Mouse (Mus musculus) left cerebral cortex, postnatal 36 days (tissue): Measurements from ENCODE around the gene Mindy3. TPM values are rescaled to one million over a fixed set of nuclear protein-coding genes. Genes with fewer than 3 reads are reported as not detected.
"Not testable (repeated sequence)": the region's sequence is repeated elsewhere in the genome, so short reads cannot be mapped to it uniquely, and the experiment has no call there.

Experiments
- DNase-seq, 2 experiments: peaks; one replicate each; pipeline ENCODE4 v3.0.0; 2021 to 2022; ENCODE audit warnings: low spot score in 2 of 2, mixed read lengths in 1 of 2
- intact Hi-C: fragments of 180-260 bp; cut with DNase I; formaldehyde crosslinking; loops from one replicate; pipeline ENCODE4 v1.15.1; 2025
- total RNA-seq, 2 experiments: library from RNA; stranded (reverse); gene quantifications; 2 replicates each; pipeline ENCODE4 v1.2.3; 2021

The Mindy3 gene
- total RNA-seq = 10 to 100 TPM; 51.4 to 57.8 TPM

- intact Hi-C loops = no loop called here
- peak; percentile 87 to 88 for DNase-seq
Observed at GRCm38 (mm10) chr2:12419262-12419655, at the start of gene Mindy3. Gene Mindy3, minus strand, starts transcription at chr2:12419470.

GRCm38 (mm10) chr2:12459732-12460131, 40.5 kb upstream of the Mindy3 start:
- no peak for DNase-seq
- intact Hi-C loops = no loop called here

- intact Hi-C loops = no loop called here
- DNase-seq = no peak
Observed at GRCm38 (mm10) chr2:12450108-12450507, 30.8 kb upstream of the Mindy3 start.

DNA sequence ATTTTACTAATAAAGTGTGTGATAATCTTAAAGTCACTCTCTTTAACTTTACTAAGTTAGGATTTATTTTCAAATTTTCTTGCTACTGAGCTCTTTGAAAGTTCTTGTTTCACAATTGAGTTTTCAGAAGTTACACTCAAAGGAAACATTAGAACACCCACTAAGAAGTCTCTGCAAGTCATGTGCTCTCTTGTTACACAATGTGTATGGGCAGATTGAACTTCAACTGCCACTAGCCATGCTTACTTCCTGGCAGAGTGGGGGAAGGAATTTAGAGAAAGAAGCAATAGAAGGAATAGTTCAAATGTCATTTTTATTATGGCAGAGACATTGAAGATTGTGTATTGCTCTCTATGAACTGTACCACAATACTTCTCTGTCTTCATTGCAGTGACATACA, 20.9 kb upstream of the Mindy3 start:
- intact Hi-C loops = no loop called here
- no peak for DNase-seq

DNA sequence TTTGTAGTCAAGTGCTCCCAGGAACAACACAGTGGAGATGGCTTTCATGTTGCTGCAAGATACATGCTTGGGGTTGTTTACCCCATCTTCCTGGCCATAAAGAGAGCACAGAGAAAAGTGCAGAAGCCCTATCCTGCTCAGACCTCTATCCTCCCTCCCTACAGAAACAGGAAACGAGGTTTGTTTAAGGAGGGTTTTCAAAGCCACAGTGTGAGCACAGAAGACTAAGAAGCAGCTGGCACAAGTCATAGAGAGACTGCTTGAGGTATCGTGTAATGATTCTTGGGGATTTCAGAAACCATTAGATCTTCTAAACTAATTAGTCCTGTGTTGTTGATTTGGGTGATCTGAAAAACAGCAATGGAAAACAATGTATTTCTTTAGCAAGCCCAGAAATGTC, 20.3 kb upstream of the Mindy3 start:
- intact Hi-C loops = loop anchor here (5.0 kb wide), 2 partner anchors 798 to 823 kb away; no protein-coding TSS in a partner anchor

GRCm38 (mm10) chr2:12438181-12438580, 18.9 kb upstream of the Mindy3 start:
- DNase-seq = no peak
- intact Hi-C loops = loop anchor here (5.0 kb wide), 2 partner anchors 799 to 824 kb away; no protein-coding TSS in a partner anchor

More for the DNA sequence above, 20.3 kb upstream of the Mindy3 start:
- no peak for DNase-seq

DNA sequence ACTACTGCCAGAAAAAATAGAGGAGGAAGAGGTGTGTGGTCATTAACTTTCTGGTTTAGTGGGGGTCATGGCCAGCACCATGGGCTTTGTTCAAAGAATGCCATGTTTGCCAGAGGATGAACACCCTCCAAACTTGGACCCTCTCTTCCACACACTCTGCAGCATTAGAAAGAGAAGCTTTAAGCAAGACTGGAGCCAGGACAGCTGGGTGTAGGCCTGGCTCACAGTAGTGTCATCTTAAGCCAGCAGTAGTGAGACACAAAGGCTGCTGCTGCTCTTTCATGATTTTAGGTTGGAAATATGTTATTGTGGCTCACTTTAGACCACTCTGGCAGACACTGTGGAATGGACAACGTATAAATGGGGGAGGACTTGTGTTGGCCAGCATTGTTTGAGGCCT, 12.8 kb upstream of the Mindy3 start:
- no peak for DNase-seq
- intact Hi-C loops = no loop called here

DNA sequence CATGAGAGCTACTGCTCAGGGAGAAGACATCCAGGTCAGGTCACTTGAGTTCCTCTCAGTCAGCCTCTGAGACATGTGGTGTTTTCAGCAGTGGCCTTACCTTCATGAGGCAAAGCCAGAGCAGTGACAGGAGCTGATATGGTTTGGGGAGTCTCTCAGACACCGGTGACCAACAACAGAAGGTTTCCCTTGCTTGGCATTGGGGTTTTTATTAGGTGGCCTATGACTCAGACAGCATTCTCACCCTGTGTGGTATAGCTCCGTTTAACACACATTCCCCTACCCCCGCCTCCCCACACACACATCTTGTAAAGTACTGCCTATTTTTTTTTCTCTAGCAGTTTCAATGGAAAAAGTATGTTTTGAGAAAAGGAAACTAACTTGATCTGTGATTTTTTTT, 5.1 kb upstream of the Mindy3 start:
- no peak for DNase-seq
- intact Hi-C loops = no loop called here

GRCm38 (mm10) chr2:12423426-12423825, 4.2 kb upstream of the Mindy3 start:
- DNase-seq, intact Hi-C loops: not testable (repeated sequence)

DNA sequence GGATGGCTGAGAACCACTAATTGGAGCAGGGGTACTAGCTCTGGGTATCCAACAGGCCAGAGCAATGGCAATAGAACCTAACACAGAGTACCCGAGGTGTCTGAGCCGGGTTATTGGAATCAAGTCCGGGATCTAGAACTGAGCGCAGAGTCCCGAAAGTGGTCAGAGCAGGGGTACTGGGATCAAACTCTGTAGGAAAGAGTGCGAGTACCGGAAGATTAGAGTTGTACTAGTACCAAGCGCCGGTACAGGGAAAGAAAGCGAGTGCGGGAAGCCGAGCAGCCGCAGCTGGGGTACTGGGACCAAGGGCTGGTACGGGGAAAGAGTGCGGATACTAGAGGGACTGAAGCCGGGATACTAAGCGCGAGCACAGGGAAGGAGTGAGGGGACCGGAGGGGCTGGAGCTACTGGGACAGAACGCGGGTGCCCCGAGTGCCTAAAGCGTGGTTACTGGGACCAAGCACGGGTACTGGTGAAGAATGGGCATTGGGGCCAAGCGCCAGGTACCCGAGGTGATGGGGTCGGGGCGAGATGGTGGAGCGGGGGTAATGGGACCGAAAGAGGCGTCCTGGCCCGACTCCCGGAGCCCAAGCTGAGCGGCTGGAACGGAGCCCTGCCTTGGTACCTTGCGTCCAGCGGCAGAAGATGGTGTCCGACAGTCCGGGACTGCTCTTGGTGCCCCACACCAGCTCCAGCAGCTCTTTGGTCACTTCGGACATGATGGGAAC, 572 bp downstream of the Mindy3 start:
- intact Hi-C loops = no loop called here
- DNase-seq = peak in 1 of 2 experiments; percentile 31

DNA sequence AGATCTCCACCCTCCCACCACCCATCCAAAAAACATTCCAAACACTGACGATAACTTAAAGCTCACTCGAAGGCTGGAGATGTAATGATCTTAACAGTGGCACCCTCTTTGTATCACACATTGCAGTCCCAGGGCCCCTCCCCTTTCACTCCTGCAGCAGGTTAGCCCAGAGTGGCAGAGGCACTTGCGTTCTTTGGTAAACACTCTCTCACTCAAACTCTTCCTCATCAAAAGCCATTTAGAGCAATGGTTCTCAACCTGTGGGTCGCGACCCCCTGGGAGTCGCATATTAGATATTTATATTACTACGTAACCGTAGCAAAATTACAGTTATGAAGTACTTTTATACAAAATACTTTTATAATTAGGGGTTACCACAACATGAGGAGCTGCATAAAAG, 1.1 kb downstream of the Mindy3 start:
- no peak for DNase-seq
- intact Hi-C loops = no loop called here

- DNase-seq = no peak
Observed at GRCm38 (mm10) chr2:12412309-12412708, 7.0 kb downstream of the Mindy3 start.

GRCm38 (mm10) chr2:12411129-12411528, 8.1 kb downstream of the Mindy3 start:
- intact Hi-C loops = no loop called here

More at GRCm38 (mm10) chr2:12412309-12412708, 7.0 kb downstream of the Mindy3 start:
- intact Hi-C loops = no loop called here

DNA sequence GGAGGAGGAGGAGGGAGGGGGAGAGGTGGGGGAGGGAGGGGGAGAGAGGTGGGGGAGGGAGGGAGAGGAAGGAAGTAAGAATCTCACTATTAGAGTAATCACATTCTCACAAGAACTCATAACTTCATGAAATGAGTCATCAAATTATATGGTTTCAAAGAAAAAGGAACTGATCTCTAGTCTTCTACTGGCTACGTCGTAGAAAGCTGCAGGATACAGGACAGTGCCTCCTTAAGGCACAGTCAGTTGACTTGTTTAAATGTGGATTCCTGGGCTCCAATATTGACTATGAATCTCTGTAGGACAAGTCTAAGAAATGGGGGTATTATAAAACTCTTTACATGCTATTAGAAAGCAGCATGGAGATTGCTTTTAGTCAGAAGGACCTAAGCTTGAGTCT, 12.5 kb downstream of the Mindy3 start:
- intact Hi-C loops = no loop called here
- no peak for DNase-seq

More at GRCm38 (mm10) chr2:12411129-12411528, 8.1 kb downstream of the Mindy3 start:
- no peak for DNase-seq

DNA sequence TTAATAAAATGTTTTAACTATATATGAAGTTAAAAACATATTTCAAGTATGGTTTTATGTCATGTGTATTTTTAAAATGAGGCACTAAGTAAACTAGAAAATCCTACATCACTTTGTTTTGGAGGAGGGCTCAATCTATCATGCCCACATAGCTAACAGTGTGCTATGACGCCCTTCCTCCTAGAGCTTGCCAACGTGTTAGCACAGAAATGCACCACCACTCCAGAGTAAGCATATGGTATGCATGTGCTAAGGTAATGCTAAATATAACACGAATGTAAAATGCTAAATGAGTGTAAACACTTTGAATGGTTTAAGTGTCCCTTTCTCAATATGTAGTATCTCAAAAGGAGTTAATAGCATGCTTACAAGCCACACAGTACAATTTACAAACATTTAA, 16.8 kb downstream of the Mindy3 start:
- no peak for DNase-seq
- intact Hi-C loops = no loop called here

DNA sequence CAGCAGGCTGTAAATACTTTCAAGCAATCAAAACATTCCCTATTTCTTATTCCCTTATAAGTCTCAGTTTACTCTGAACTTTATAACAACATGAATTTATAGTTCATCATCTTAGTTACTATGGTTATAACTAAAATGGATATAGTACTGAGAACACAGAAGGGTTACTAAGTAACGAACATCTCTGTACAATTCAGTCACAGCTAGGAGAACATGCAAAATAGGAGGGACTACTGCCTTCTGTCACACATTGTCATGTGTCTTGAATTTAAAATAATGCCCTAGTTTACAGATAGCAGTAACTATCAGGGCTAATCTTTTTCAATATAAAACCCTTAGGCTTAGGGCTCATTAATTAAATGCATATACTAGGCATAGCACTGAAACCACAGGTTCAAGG, 18.1 kb downstream of the Mindy3 start:
- no peak for DNase-seq
- intact Hi-C loops = no loop called here

DNA sequence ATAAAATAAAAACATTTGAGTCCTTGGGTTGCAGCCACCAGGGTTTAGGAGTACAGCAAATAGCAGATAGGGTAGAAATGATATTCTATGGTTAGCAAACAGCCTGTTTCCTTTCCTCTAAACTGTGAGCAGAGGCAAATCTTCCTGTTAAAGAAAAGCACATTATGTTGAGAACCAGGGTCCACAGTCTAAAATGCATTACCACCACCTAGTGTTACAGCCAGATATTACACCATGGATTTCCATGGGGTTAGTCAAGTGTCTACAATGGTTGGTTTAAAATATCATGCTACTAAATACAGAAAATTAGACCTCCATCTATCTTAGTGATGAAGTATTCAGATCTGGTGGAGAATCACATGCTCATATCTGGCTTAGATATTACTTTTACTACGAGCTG, 30.2 kb downstream of the Mindy3 start:
- no peak for DNase-seq
- intact Hi-C loops = loop anchor here (2.0 to 10.0 kb wide), 2 partner anchors 214 to 386 kb away; no protein-coding TSS in a partner anchor

DNA sequence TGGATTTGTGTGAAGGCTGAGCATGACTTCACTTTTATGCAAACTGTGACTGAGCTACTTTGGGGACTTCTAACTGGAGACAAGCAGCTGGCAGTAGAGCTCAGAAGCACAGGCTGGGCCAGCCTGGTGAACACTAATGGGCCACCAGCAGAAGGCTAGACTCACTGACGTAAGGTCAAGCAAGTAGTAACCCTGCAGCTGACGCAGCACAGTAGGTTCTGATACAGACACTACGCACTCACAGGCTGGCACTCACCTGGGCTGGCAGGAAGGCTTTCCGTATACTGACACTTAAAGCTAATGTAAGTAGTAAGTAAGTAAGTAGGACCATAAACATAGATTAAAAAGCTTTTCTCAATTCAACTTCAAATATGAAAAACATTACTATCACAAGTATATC, 30.7 kb downstream of the Mindy3 start:
- intact Hi-C loops = loop anchor here (2.0 to 10.0 kb wide), 2 partner anchors 214 to 386 kb away; no protein-coding TSS in a partner anchor
- no peak for DNase-seq

GRCm38 (mm10) chr2:12384389-12384788, 34.9 kb downstream of the Mindy3 start:
- intact Hi-C loops = loop anchor here (10.0 kb wide), 1 partner anchor 210 kb away; no protein-coding TSS in a partner anchor
- DNase-seq = no peak

DNA sequence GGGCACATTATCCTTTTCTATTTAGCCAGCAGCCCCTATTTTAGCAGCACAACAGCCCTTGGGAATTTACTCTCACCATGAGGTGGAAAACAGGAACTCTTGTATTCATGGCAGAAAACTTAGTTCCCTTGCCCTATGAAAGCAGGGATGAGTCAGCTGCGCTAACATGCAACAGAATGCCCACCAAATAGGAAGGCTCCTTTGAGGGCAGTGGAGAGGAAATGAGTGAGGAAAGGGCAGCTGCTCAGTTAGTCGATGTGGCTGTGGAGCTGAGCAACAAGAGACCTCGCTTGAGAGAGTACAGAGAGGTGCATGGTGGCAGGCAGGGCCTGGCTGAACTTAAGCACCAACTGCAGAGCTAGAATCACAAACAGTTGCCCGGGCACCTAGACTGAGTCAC, 36.6 kb downstream of the Mindy3 start:
- intact Hi-C loops = loop anchor here (10.0 kb wide), 1 partner anchor 208 kb away; no protein-coding TSS in a partner anchor
- DNase-seq = no peak

GRCm38 (mm10) chr2:12380233-12380632, 39.0 kb downstream of the Mindy3 start:
- no peak for DNase-seq
- intact Hi-C loops = loop anchor here (10.0 kb wide), 1 partner anchor 205 kb away; no protein-coding TSS in a partner anchor
